Mouse (Mus musculus) megakaryocyte, embryonic 14.5 days (primary cell): ENCODE data around the gene Lrrc4b. TPM values are rescaled to one million over a fixed set of nuclear protein-coding genes. Genes with fewer than 3 reads are reported as not detected.

Experiments
- H3K27me3 ChIP-seq: replicated peaks from 2 replicates; pipeline ENCODE3; 2012; ENCODE audit warnings: inconsistent platforms
- H3K36me3 ChIP-seq: replicated peaks from 2 replicates; pipeline ENCODE3; 2012; ENCODE audit warnings: low read length, inconsistent platforms, mixed read lengths
- H3K4me1 ChIP-seq: 2 replicates; pipeline ENCODE4 v1.6.1; 2012; ENCODE audit warnings: inconsistent platforms
- H3K4me3 ChIP-seq: replicated peaks from 2 replicates; pipeline ENCODE3; 2012; ENCODE audit warnings: moderate library complexity, mild to moderate bottlenecking, inconsistent platforms
- H3K9me3 ChIP-seq: 2 replicates; pipeline ENCODE4 v1.6.1; 2012; ENCODE audit warnings: inconsistent platforms
- FLI1 ChIP-seq: IDR thresholded peaks from 2 replicates; pipeline ENCODE4 v1.6.1; 2012; ENCODE audit warnings: low read length, inconsistent platforms, mixed read lengths
- GATA1 ChIP-seq: IDR thresholded peaks from 3 replicates; pipeline ENCODE4 v1.6.1; 2012; ENCODE audit warnings: mixed read lengths, low read length, inconsistent platforms, borderline replicate concordance
- polyA plus RNA-seq: library from polyadenylated mRNA; stranded (reverse); fragments of >175 nt; gene quantifications from 2 replicates; pipeline ENCODE4 v1.2.3, GENCODE M21; 2012; ENCODE audit warnings: low replicate concordance; ENCODE audit not compliant: insufficient read depth

Gene Lrrc4b
- polyA plus RNA-seq, 1 experiment = not detected

DNA sequence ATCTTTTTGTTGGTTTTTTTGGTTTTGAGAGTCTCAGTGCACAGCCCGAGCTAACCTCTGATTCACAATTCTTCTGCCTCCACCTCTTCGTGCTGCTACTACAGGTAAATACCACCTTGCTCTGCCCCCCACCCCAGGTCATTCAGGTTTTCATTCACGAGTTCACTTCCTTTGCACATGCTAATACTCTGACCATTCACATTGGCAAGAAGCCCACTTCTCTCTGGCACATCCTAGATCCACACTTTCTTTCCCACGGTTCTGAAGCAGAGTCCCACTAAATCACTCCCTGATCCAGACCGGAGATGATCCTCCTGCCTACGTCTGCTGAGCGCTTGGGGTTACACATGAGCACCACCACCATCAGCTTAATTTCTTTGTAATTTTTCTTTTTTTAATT is 66.3 kb downstream of the Lrrc4b start:
- Histone ChIP-seq H3K4me3 (peak overlapping the region; percentile 95), H3K27me3 (peaks cover 10% of the 10 kb centered on the region), H3K36me3 (peaks cover 48% of the 10 kb centered on the region), H3K4me1 (peaks cover 41% of the 10 kb centered on the region), H3K9me3 (no peaks in the 10 kb centered on the region)
- TF ChIP-seq FLI1 (no peak), GATA1 (no peak)

- peaks cover 32% of the 10 kb centered on the region for H3K4me1 ChIP-seq
Observed at GRCm38 (mm10) chr7:44495992-44496770, 67.4 kb downstream of the Lrrc4b start, which contains the start of the genes Emc10 and Fam71e1. Gene Emc10 (minus strand): TSS chr7:44496529. Gene Fam71e1 (plus strand): TSS chr7:44496581.

GRCm38 (mm10) chr7:44496771-44497109 is 67.9 kb downstream of the Lrrc4b start:
- Histone ChIP-seq H3K9me3 (no peaks in the 10 kb centered on the region), H3K4me3 (peak overlapping the region; percentile 95), H3K27me3 (peaks cover 14% of the 10 kb centered on the region), H3K36me3 (peaks cover 31% of the 10 kb centered on the region), H3K4me1 (peaks cover 37% of the 10 kb centered on the region)
- no peak for TF ChIP-seq FLI1
- TF ChIP-seq GATA1 = no peak

More at GRCm38 (mm10) chr7:44495992-44496770, 67.4 kb downstream of the Lrrc4b start, which contains the start of the genes Emc10 and Fam71e1:
- no peak for TF ChIP-seq GATA1
- no peak for TF ChIP-seq FLI1
- Histone ChIP-seq H3K36me3 (peaks cover 37% of the 10 kb centered on the region), H3K4me3 (peak within 1 kb of the TSS; percentile 95), H3K9me3 (no peaks in the 10 kb centered on the region), H3K27me3 (peaks cover 14% of the 10 kb centered on the region)

GRCm38 (mm10) chr7:44497361-44498055 is 68.7 kb downstream of the Lrrc4b start:
- peaks cover 36% of the 10 kb centered on the region for H3K4me1 ChIP-seq
- H3K4me3 ChIP-seq = peak overlapping the region; percentile 95
- peaks cover 14% of the 10 kb centered on the region for H3K27me3 ChIP-seq
- TF ChIP-seq FLI1 (no peak), GATA1 (no peak)
- no peaks in the 10 kb centered on the region for H3K9me3 ChIP-seq
- peaks cover 23% of the 10 kb centered on the region for H3K36me3 ChIP-seq

DNA sequence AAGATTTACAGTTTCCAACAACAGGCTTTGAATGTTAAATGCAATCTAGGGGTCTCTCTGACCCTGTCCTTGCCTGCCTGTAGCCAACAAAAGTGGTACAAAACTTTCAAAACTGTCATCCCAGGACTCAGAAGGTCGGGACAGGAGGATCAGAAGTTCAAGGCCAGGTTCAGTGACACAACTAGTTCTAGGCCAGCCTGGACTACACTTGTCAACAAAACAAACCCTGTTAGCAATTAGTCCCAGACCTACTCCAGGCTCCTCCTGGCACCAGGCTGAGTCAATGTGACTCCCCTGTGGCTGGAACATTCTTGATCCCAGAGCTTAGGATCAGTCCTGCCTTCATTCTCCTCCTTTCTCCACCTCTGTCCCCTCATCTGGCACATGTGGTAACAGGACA is 70.1 kb downstream of the Lrrc4b start:
- Histone ChIP-seq H3K4me3 (no peak overlapping the region), H3K36me3 (peaks cover 9% of the 10 kb centered on the region), H3K27me3 (peaks cover 23% of the 10 kb centered on the region), H3K9me3 (no peaks in the 10 kb centered on the region), H3K4me1 (peaks cover 37% of the 10 kb centered on the region)
- TF ChIP-seq FLI1 (no peak), GATA1 (no peak)

DNA sequence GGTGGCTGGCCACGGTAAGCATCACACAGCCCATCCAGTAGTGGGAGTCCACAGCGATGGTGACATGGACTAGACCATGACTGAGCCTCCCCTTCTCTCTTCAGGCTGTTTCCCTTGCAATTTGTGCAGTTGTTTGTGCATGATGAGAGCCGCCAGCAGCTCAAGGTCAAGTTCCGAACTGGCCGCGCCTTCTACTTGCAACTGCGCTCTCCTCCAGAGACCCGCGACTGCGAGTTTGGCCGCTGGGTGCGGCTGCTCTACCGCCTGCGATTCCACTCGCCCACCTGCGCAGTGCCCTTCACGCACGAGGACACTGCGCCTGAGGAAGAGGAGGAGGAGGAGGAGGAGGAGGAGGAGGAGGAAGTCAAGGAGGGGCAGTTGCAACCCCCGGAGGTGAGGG is 71.2 kb downstream of the Lrrc4b start:
- TF ChIP-seq GATA1 (no peak), FLI1 (no peak)
- no peaks in the 10 kb centered on the region for H3K36me3 ChIP-seq
- peaks cover 28% of the 10 kb centered on the region for H3K27me3 ChIP-seq
- peaks cover 9% of the 10 kb centered on the region for H3K9me3 ChIP-seq
- no peak overlapping the region for H3K4me3 ChIP-seq
- peaks cover 31% of the 10 kb centered on the region for H3K4me1 ChIP-seq

GRCm38 (mm10) chr7:44501563-44502115 is 72.8 kb downstream of the Lrrc4b start:
- Histone ChIP-seq H3K36me3 (no peaks in the 10 kb centered on the region), H3K27me3 (peaks cover 38% of the 10 kb centered on the region), H3K4me1 (peaks cover 28% of the 10 kb centered on the region)

GRCm38 (mm10) chr7:44507491-44507890 is 78.7 kb downstream of the Lrrc4b start:
- Histone ChIP-seq H3K27me3 (peaks cover 57% of the 10 kb centered on the region), H3K36me3 (no peaks in the 10 kb centered on the region), H3K4me1 (peaks cover 52% of the 10 kb centered on the region), H3K4me3 (peak overlapping the region; percentile 9), H3K9me3 (peaks cover 21% of the 10 kb centered on the region)
- TF ChIP-seq FLI1 (no peak), GATA1 (peak; percentile 36; the same call in 1 of the 3 replicates)

More at GRCm38 (mm10) chr7:44501563-44502115, 72.8 kb downstream of the Lrrc4b start:
- Histone ChIP-seq H3K4me3 (no peak overlapping the region), H3K9me3 (peaks cover 13% of the 10 kb centered on the region)
- TF ChIP-seq FLI1 (no peak), GATA1 (no peak)

Other genes with a start within 250 kb of the Lrrc4b start
- gene Klk1b24, start 240.8 kb upstream of the Lrrc4b start, polyA plus RNA-seq = not detected in 2 replicates
- not detected in 2 replicates for gene Klk1b3, start 230.8 kb upstream of the Lrrc4b start, polyA plus RNA-seq
- not detected in 2 replicates for gene Klk1b4, start 221.6 kb upstream of the Lrrc4b start, polyA plus RNA-seq
- gene Klk1b5, start 213.1 kb upstream of the Lrrc4b start, polyA plus RNA-seq = not detected in 2 replicates
- not detected in 2 replicates for gene Klk1, start 203.7 kb upstream of the Lrrc4b start, polyA plus RNA-seq
- not detected in 2 replicates for gene Gm36864, start 192.8 kb upstream of the Lrrc4b start, polyA plus RNA-seq
- gene 1700028J19Rik, start 182.3 kb upstream of the Lrrc4b start, polyA plus RNA-seq = not detected in 2 replicates
- 90.5 and 96.5 TPM in 2 replicates for gene 2410002F23Rik, start 182.3 kb upstream of the Lrrc4b start, polyA plus RNA-seq
- not detected in 2 replicates for gene Acp4, start 171.6 kb upstream of the Lrrc4b start, polyA plus RNA-seq
- not detected in 2 replicates for gene Gm15517, start 167.6 kb upstream of the Lrrc4b start, polyA plus RNA-seq
- gene Clec11a, start 122.1 kb upstream of the Lrrc4b start, polyA plus RNA-seq = 0.92 and 1.8 TPM in 2 replicates
- gene Shank1, start 118.8 kb upstream of the Lrrc4b start, polyA plus RNA-seq = 0.07 TPM in 1 of 2 replicates, not detected in the other
- gene Syt3, start 44.9 kb upstream of the Lrrc4b start, polyA plus RNA-seq = not detected in 2 replicates
- not detected in 2 replicates for gene 1700008O03Rik, start 43.2 kb upstream of the Lrrc4b start, polyA plus RNA-seq
- gene Aspdh, start 36.4 kb downstream of the Lrrc4b start, polyA plus RNA-seq = not detected in 2 replicates
- 191 and 466 TPM in 2 replicates for gene Josd2, start 39.0 kb downstream of the Lrrc4b start, polyA plus RNA-seq
- gene Emc10, start 67.5 kb downstream of the Lrrc4b start, polyA plus RNA-seq = 156 and 185 TPM in 2 replicates
- gene Fam71e1, start 67.6 kb downstream of the Lrrc4b start, polyA plus RNA-seq = 2.1 and 9.0 TPM in 2 replicates
- gene Mybpc2, start 95.6 kb downstream of the Lrrc4b start, polyA plus RNA-seq = 0.09 TPM in 1 of 2 replicates, not detected in the other
- gene Spib, start 103.1 kb downstream of the Lrrc4b start, polyA plus RNA-seq = 0.64 and 1.2 TPM in 2 replicates
- gene Pold1, start 119.8 kb downstream of the Lrrc4b start, polyA plus RNA-seq = 61.8 and 199 TPM in 2 replicates
- 269 and 455 TPM in 2 replicates for gene Nr1h2, start 124.9 kb downstream of the Lrrc4b start, polyA plus RNA-seq
- gene Napsa, start 143.4 kb downstream of the Lrrc4b start, polyA plus RNA-seq = 2.4 and 14.1 TPM in 2 replicates
- 1.8 and 4.0 TPM in 2 replicates for gene Kcnc3, start 161.6 kb downstream of the Lrrc4b start, polyA plus RNA-seq
- gene Myh14, start 241.8 kb downstream of the Lrrc4b start, polyA plus RNA-seq = 0.02 TPM in 1 of 2 replicates, not detected in the other